Mouse (Mus musculus): ENCODE results near the gene Gm20388. TPM values are rescaled to one million over a fixed set of nuclear protein-coding genes. Genes with fewer than 3 reads are reported as not detected.

Gm20388 gene
- total RNA-seq, 1 experiment from 2014 or later = 10.0 TPM

GRCm38 (mm10) chr8:120547562-120547961, 636.9 kb downstream of the Gm20388 start:
- ATAC-seq (replicated peaks; ENCODE audit: insufficient number of reproducible peaks, low FRiP score, low TSS enrichment, poor library complexity, severe bottlenecking) = no peak

- no peak for ATAC-seq (replicated peaks; ENCODE audit: insufficient number of reproducible peaks, low FRiP score, low TSS enrichment, poor library complexity, severe bottlenecking)
Measured at GRCm38 (mm10) chr8:120548313-120548761, 637.7 kb downstream of the Gm20388 start.

GRCm38 (mm10) chr8:120549321-120549921, 638.8 kb downstream of the Gm20388 start:
- no peak for ATAC-seq (replicated peaks; ENCODE audit: insufficient number of reproducible peaks, low FRiP score, low TSS enrichment, poor library complexity, severe bottlenecking)

- ATAC-seq (replicated peaks; ENCODE audit: insufficient number of reproducible peaks, low FRiP score, low TSS enrichment, poor library complexity, severe bottlenecking) = no peak
Measured at GRCm38 (mm10) chr8:120549922-120550321, 639.3 kb downstream of the Gm20388 start.

- no peak for ATAC-seq (replicated peaks; ENCODE audit: insufficient number of reproducible peaks, low FRiP score, low TSS enrichment, poor library complexity, severe bottlenecking)
Measured at GRCm38 (mm10) chr8:120550430-120550829, 639.8 kb downstream of the Gm20388 start.

- no peak for ATAC-seq (replicated peaks; ENCODE audit: insufficient number of reproducible peaks, low FRiP score, low TSS enrichment, poor library complexity, severe bottlenecking)
Measured at GRCm38 (mm10) chr8:120550937-120551676, 640.5 kb downstream of the Gm20388 start.

GRCm38 (mm10) chr8:120551677-120551980, 641.0 kb downstream of the Gm20388 start:
- no peak for ATAC-seq (replicated peaks; ENCODE audit: insufficient number of reproducible peaks, low FRiP score, low TSS enrichment, poor library complexity, severe bottlenecking)

- ATAC-seq (replicated peaks; ENCODE audit: insufficient number of reproducible peaks, low FRiP score, low TSS enrichment, poor library complexity, severe bottlenecking) = no peak
Measured at GRCm38 (mm10) chr8:120552509-120552908, 641.9 kb downstream of the Gm20388 start.

- no peak for ATAC-seq (replicated peaks; ENCODE audit: insufficient number of reproducible peaks, low FRiP score, low TSS enrichment, poor library complexity, severe bottlenecking)
Measured at GRCm38 (mm10) chr8:120553441-120554123, 642.9 kb downstream of the Gm20388 start.

- ATAC-seq (replicated peaks; ENCODE audit: insufficient number of reproducible peaks, low FRiP score, low TSS enrichment, poor library complexity, severe bottlenecking) = no peak
Measured at GRCm38 (mm10) chr8:120554466-120555039, 643.9 kb downstream of the Gm20388 start.

GRCm38 (mm10) chr8:120556198-120556892, 645.7 kb downstream of the Gm20388 start:
- no peak for ATAC-seq (replicated peaks; ENCODE audit: insufficient number of reproducible peaks, low FRiP score, low TSS enrichment, poor library complexity, severe bottlenecking)

GRCm38 (mm10) chr8:120557170-120557965, 646.7 kb downstream of the Gm20388 start:
- ATAC-seq (replicated peaks; ENCODE audit: insufficient number of reproducible peaks, low FRiP score, low TSS enrichment, poor library complexity, severe bottlenecking) = no peak

GRCm38 (mm10) chr8:120558162-120558561, 647.5 kb downstream of the Gm20388 start:
- ATAC-seq (replicated peaks; ENCODE audit: insufficient number of reproducible peaks, low FRiP score, low TSS enrichment, poor library complexity, severe bottlenecking) = no peak

- no peak for ATAC-seq (replicated peaks; ENCODE audit: insufficient number of reproducible peaks, low FRiP score, low TSS enrichment, poor library complexity, severe bottlenecking)
Measured at GRCm38 (mm10) chr8:120559654-120560053, 649.0 kb downstream of the Gm20388 start.

- ATAC-seq (replicated peaks; ENCODE audit: insufficient number of reproducible peaks, low FRiP score, low TSS enrichment, poor library complexity, severe bottlenecking) = no peak
Measured at GRCm38 (mm10) chr8:120560535-120560934, 649.9 kb downstream of the Gm20388 start.

- no peak for ATAC-seq (replicated peaks; ENCODE audit: insufficient number of reproducible peaks, low FRiP score, low TSS enrichment, poor library complexity, severe bottlenecking)
Measured at GRCm38 (mm10) chr8:120561539-120562435, 651.1 kb downstream of the Gm20388 start.

GRCm38 (mm10) chr8:120562680-120563347, 652.2 kb downstream of the Gm20388 start:
- no peak for ATAC-seq (replicated peaks; ENCODE audit: insufficient number of reproducible peaks, low FRiP score, low TSS enrichment, poor library complexity, severe bottlenecking)

Measured in monocyte, adult 5-6 weeks (primary cell).